Mouse (Mus musculus) granulocyte monocyte progenitor cell, adult 5-6 weeks (primary cell): ENCODE measurements around the gene Mapk10. TPM values are rescaled to one million over a fixed set of nuclear protein-coding genes. Genes with fewer than 3 reads are reported as not detected.

Experiments
- ATAC-seq: replicated peaks from 2 replicates; pipeline ENCODE4 v1.8.0; 2016; ENCODE audit warnings: mild to moderate bottlenecking, moderate TSS enrichment, inconsistent platforms; ENCODE audit not compliant: poor library complexity, severe bottlenecking
- total RNA-seq, 2 experiments: library from RNA; stranded (forward) in 1 of 2; stranded (reverse) in 1 of 2; fragments of 200-712, 200-1000 nt in 1 of 2; fragments of >200 nt in 1 of 2; fragmentation: Nextera tagmentation in 1 of 2; gene quantifications; 2 replicates each; pipeline ENCODE4 v1.2.3; 2014 to 2017

Mapk10 gene
- total RNA-seq, 2 experiments from 2014 or later = not detected

DNA sequence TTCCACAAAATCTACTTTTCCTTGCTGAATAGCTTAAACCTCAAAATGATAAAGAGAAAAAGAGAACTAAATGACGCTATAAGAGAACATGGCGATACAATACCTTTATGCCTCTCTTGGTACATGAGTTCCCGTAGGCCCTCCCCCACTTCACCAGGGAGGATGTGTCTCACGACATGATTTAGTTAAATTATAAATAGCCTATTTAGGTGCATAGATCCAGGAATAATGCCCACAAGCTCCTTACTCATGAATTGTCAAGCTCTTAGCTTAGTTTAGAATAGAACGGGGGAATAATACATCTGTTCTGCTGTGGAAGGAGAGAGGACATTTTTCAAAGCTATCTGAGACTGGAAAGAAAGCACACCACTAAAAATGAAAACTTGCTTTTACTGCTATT is 43.8 kb downstream of the Mapk10 start:
- ATAC-seq = no peak

DNA sequence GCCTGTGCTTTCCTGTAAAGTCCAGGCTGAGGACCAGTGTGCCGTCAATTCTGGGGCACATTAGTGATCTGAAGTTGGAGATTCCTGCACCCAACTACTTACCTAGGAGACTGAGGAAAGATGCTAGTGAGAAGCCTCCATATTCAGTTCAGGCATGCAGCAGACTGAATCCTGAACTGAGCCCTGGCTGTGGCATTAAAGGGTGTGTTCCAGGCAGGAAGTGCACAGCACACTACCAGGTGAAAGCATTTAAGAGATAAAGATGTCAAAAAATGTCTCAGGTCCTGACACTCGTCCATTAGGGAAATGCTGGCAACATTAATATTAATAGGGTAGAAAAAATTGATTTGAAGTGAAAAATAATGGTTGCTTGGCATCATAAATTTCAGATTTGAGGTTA is 44.4 kb downstream of the Mapk10 start:
- ATAC-seq = no peak

DNA sequence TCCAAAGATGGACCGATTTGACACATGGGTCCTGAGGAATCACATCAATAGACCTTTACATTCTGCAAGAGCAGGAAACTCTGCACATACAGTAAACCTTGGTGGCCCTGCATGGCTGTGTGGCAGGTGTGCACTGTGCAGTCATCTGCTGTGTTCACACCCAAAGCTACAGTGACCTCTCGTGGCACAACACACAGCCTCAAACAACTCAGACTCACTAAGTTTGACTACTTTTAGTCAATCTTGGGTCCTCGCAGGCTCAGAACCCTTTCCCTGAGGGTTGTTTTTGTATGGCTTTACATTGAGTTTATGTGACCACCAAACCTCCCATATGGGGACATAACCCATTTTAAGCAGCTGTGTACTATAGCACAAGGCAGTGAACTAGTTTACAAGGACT is 47.1 kb downstream of the Mapk10 start:
- no peak for ATAC-seq

DNA sequence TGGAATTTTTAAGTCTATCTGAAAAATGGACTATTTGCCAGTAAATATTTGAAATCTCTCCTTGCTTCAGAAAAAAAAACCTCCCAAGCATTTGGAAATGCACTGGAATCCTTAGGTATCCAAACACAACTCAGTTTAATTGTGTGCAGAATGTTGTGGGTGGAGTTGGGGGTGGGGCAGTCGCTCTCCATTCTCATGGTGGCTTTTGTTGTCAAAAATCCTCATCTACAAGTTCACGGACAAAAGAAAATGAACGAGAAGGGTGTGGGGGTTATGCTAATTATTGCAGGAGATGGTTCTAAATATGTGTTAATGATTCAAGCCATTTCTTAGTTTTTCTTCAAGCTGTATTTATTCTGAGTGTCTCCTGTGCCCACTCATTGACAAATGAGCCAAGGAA is 49.6 kb downstream of the Mapk10 start:
- no peak for ATAC-seq

DNA sequence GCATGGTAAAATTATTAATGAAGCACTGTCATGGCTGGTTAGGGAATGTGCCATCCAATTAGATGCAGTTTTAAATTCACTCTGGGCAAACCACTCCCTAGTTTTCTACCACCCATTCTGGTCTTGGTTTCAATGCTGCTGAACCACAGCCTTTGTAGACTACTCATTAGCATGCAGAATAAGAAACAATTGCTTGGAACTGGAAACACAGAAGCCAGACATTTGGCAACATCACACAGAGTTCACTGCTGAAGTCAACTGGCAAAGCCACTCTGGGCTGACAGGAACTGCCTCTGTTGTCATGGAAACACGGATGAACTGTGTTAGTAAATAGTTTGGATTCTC is 50.0 kb downstream of the Mapk10 start:
- ATAC-seq = no peak

DNA sequence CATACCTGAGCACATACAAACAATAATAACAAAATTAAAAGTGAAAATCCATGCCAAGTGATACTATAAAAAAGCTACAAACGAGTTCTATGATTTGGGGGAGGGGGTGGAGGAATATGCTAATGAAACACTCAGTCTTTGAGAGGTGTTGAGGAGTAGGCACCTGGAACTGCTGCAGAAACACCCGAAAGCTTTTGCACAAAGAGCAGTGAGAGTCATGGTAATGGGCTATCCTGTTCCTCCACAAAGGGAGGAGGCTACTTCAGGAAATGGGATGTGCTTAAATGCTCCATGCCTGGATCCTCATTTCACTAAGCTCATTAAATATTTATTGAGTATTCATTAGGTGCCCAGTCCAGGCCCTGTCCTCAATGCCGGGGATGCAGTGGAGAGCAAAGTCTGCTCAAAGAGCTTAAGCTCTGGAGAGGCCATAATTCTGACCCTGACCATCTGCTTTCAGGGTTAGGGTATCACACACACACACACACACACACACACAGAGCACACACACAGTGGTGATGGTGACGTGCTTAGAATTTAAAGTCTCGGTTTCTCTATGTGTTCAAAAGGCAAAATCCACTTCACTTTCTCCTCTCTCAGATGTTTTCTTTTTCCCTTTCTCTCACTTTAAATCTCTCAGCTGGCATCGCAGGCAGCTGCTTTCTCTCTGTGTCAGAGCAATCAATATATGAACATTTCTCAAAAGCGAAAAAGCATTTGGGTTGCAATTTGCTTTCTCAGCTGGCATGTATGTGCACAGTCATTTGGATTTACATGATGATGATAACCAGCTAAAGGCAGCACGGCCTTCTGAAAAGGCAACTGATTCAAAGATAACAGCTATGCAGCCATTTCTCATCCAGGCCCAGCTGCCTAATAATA is 50.6 kb downstream of the Mapk10 start:
- no peak for ATAC-seq

DNA sequence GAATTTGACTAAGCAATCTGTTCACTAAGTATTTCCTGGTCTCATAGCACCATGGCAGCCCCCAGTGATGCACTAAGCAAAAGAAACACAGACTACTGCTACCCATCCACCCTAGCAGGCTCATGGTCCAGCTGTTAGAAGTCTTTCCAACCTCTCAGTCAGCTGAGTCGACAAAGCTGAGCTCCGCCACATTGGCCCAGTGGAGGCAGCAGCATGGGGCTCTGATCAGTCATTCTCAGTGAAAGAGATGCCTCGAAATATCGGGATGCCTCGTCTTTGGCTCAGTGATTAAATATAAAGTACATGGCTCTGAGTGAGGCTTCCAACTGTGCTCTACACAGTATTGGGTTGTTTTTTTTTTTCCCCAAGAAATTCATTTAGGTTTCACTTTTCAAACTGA is 70.2 kb downstream of the Mapk10 start:
- no peak for ATAC-seq

DNA sequence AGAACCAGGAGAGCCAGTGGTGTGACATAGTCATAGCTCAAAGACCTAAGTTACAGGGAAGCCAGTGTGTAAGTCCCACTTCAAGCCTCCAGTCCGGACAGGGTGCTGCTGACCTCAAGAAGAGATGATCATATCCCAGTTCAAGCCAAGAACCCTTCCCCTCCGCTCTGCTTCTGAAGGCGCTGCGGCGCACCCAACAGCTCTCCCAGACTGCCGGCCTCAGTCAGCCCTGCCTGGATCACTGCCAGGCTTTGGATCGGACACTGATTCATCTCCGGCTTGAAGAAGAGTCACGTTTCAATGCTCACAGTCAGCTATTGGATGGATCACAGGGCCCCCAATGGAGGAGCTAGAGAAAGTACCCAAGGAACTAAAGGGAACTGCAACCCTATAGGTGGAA is 76.3 kb downstream of the Mapk10 start:
- ATAC-seq = no peak

DNA sequence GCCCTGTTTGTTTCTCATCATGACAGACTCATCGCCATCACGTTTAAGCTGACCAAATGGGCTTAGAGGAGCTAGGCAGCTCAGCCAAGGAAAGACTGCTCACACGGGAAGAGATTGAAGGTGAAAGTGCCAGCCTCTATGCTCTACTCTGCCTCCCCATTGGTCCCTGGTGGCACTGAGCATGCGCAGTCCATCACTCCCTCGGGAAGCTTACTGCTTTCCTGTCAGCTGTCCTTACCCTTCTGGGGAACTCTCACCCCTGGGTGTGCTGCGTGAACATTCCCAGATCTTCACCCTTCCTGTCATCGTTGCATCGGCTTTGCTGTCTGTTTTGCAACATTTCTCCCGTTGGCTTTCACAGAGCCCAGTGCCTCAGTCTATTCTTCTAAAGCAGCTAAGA is 77.5 kb downstream of the Mapk10 start:
- ATAC-seq = no peak

DNA sequence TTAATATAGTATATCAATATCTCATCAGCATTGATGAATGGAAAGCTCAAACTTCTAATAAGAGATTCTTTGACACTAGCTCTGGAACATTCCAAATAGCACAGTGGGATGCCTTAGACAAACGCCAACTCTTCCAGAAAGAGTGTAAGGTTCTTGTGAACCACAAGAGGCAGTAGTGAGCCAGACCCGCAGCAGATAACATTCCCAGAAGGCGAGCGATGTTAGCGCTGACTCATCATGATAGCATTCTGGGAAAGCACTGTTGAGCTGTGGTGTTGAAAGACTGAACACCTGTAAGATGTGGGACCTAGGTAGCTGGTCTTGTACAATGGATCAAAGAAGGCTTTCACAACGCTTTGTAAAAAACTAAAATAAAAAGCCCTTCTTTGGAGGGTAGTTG is 78.3 kb downstream of the Mapk10 start:
- no peak for ATAC-seq

DNA sequence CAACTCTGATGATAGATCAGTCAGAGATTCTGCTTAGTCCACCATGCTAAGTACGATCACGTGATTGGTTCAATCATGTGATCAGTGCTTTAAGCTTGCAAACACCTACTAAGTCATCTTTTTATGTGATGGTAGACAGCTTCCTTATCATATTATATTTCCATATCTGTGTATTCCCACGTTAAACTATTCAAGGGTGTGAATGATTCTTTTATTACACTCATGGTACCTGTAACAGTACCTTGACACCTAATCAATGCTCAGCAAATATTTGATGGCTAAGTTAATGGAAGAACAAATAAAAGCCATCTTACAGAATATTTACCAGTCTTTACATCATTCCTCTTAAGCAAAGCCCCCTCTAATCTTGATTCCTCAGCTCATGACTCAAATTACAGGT is 91.5 kb downstream of the Mapk10 start:
- no peak for ATAC-seq

DNA sequence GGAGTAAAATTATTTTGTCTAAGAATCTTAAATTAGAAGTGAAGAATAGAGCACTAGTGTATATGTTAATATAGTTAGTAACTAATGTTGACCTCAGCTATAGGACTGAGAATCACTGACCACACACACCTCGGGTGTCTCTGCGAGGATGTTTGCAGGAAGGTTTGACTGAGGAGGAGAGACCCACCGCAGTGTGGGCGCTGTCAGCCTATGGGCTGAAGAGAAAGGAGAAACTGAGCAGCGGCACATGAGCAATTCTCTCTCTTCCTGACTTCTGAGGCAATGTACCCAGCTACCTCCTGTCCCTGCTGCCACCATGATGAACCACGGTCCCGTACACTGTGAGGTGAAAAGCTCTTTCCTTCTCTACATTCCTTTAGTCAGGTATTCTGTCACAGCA is 95.6 kb downstream of the Mapk10 start:
- no peak for ATAC-seq

DNA sequence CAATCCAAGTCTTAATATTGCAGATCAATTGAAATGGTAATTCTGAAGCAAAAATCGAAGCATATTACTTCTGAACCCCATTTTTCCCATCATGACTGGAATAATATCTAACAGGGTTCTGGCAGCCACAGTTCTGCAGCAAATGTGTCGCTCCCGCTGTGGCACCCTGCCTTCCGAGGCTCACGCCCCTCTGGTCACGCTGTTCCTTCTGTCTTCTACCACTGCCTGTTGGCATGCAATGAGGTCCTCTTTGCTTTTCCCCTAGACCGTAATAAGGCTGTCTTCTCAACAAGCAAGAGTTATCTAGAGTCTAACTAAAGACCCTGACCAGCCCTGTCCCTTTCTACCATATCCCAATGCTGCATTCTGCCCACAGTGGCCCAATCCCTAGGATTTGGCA is 98.7 kb downstream of the Mapk10 start:
- ATAC-seq = no peak

DNA sequence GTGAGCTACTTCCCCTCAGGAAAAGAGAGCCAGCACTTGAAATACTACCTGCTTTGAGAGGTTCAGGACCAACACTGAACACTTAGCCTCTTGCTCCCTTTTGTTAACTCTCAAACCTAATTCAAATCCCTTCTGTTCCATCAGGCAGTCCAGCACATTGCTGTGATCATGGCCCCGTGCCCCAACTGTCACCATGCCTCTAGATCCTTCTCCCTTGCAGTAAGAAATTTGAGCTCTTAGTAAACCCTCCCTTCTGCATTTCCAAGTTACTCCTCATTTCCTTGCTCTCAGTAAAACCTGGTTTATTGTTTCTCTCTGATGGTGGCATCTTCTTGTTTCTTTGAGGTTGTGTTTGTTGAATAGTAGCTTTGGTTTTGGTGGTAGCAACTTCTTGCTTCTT is 101.7 kb downstream of the Mapk10 start:
- no peak for ATAC-seq

DNA sequence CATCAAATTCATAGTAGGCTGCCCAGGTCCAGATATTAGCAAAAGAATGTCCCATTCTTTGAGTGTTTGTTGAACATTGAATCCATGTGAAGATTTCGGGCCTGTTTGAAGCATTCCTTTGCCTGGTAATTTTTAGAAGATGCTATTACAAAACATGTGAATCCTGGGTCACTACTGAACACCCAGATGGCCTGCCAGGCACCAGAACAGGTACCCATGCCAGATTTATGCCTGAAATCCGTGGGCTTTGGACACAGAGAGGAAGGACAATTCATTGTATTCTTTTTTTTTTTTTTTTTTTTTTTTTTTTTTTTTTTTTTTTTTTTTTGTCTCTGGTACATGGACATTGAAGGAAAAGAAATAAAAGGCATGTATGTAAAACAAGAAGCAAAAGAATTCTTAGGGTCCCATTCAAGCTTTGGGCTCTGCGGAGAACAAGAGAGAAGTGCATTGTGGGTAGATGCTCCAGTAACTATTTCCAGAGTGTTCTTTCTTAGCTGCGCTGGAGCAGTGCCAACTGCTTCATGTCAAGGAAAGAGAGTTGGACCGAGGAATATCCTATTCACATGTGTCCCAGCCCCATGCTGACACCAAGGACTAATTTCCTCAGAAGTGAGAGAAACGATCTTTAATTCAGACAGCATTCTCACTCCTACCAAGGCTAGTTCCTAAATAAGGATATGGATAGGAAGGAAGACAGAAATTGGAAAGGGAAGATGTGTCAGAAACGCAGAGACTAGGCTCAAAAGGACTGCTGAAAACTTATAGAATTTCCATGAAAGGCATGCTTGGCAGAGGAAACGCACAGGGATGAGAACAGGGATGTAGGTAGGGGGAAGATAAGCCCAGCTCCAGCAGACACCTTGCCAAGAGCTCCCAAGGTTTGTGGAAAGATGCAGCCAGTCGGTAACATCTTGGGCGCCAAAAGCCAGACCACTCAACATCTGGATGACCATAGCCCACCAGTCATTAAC is 105.4 kb downstream of the Mapk10 start:
- no peak for ATAC-seq

DNA sequence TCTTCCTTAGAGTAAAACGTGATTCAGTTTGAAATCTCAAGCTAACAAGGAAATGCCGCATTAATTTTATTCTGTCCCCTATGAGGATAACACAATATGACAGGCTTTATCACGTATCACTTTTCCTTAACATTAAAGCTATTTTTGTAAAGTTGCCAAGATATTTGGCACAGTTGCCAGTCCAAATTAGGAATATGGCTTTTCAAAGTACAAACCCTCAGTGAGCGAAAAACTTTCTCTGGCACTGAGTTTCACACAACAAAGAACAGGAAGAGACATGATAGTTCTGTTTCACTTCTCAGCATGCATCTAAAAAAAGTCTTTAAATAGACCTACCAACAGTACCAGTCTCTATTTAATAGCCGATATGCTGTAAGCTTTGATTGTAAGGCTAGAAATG is 107.1 kb downstream of the Mapk10 start:
- no peak for ATAC-seq

DNA sequence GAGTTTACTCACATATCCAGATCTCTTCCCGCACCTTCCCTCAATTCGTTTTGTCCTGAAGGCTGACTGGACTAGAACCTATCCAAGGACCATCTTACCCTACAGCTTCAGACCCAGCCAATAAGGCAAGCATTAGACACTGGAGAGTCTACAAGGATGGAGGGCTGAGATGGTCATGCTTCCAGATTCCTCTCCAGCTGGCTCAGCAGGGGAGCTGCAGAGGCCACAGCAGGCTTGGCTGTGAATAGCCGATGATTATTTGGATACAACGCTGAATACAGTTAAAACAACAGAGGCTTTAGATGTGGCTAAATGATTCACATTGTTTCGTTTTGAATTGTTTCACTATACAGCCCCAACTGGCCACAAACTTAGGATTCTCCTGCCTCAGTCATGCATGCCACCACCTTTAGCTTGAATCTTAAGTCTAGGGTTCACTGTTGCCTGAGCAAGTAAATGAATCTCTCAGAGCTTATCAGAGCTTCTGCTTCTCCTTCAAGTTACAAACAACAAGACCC is 108.2 kb downstream of the Mapk10 start:
- no peak for ATAC-seq

DNA sequence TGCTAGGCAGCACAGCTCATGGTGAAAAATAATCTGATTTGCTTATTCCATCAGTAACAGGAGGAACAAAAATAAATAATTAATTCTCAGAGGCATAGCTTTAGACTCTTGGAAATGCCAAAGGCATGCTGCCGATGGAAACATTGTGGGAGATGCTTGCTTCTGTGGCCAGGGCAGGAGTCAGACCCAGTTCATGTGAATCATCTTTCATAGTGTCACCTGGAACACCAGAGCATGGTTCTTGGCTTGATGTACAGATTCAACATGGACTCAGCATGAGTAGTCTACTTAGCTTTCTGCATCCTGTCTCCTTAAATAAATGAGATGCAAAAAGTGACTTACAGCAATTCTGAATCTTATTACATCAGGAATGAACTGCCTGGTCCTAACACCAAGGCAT is 109.0 kb downstream of the Mapk10 start:
- ATAC-seq = no peak

DNA sequence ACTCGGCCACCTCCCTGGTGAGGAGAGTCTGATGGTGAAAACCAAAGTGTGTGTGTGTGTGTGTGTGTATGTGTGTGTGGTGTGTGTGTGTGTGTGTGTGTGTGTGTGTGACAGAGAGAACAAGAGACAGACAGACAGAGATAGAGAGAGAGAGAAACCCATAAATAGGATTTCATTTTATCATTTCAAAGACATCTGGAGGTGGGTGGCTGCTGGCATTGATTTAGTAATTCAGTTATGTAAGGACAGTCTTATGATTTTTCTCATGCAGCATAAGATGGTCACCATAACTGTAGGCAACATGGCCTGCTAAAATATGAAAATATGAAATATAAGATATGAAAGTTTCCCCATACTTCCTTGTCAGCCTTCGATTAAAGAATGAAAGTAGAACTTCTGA is 117.0 kb downstream of the Mapk10 start:
- ATAC-seq = no peak

DNA sequence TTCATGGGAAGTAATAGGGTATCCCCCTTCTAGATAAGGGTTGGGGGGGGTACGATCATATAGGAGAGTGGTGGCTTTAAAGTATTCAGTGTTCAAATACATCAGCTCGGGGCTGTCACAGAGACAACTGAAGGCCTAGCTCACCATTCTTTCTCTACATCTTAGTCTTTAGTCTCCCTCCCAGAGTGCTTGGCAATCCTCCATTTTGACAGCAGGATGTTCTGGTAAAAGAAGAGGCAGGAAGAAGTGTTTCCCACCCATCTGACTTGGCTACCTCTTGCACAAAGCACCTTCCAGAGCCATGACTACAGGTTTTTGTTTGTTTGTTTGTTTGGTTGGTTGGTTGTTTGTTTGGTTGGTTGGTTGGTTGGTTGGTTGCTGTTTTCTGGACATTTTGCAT is 125.3 kb downstream of the Mapk10 start:
- no peak for ATAC-seq

DNA sequence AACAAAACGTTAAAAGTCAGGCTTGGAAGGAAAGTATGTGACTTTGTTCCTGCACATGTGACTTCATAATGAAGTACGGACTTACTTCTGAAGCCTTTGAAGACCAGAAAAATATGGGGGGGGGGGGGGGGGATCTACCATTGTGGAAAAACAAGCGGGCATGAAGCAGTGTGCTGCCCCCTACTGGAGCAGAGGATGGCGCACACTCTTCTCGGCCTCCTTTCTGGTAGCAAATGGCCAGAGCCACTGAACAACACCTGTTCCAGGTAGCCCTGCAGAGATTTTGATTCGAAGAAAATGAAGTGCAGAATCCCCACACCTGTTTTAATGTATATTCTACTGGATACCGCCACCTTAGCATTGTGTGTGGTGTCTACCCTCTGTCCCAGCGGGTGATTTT is 135.7 kb downstream of the Mapk10 start:
- no peak for ATAC-seq
